Mouse (Mus musculus): ENCODE measurements at regions not wholly inside any gene's neighbourhood (a gene's known extent, or its start where the extent isn't known, plus 50 kb on each side); places are given as distances from the start of the nearest gene placed in this dataset.

DNA sequence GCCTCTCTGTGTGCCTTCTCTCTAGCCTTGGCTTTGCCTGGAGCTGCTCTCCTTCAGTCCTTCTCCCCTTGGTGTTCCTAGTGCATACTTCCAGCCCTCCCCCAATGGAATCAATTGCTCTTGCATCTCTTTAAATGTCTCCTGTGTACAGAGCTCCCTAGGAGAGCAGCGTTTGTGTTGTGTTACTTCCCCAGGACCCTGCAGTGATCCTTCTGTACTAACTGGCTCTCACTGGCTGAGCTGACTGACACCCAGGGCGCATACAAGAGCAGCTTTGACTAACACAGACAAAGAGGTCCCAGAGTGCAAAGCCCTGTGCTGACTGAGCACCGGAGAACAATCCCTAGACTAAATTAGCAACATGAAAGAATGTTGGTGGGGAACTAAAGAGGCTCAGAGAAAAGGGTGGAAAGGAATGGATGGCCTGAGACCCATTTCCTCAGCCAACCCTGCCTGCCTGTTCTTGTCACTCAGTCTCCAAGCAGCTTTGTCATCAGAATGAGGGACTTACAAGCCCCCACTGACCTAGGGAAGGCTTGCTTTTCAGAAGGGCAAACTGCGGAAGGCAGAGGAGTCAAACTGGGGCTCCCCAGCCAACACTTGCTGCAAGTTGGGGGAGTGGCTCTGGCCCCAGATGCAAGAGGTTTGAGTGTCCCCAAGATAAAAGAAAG lies 476.4 kb upstream of the Tmem132c start:
- DNase-seq: no peak

DNA sequence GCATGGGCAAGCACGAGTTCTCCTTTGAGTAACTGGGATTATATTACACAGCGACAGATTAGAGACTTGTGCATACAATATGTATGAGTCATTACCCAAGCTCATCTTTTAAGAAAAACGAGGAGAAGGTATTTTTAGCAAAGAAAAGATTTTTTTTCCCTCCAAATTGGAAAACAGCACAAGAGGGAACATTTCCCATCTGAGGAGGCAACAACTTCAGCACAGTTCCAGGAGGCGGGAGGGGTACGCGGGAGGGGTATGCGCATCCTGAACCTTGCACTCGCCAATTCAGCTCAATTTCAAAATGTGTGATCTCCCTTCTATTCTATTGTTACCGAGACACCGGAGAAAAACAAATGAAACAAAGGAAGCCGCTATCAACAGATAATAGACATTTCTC lies 472.6 kb upstream of the Tmem132c start:
- no peak for DNase-seq

DNA sequence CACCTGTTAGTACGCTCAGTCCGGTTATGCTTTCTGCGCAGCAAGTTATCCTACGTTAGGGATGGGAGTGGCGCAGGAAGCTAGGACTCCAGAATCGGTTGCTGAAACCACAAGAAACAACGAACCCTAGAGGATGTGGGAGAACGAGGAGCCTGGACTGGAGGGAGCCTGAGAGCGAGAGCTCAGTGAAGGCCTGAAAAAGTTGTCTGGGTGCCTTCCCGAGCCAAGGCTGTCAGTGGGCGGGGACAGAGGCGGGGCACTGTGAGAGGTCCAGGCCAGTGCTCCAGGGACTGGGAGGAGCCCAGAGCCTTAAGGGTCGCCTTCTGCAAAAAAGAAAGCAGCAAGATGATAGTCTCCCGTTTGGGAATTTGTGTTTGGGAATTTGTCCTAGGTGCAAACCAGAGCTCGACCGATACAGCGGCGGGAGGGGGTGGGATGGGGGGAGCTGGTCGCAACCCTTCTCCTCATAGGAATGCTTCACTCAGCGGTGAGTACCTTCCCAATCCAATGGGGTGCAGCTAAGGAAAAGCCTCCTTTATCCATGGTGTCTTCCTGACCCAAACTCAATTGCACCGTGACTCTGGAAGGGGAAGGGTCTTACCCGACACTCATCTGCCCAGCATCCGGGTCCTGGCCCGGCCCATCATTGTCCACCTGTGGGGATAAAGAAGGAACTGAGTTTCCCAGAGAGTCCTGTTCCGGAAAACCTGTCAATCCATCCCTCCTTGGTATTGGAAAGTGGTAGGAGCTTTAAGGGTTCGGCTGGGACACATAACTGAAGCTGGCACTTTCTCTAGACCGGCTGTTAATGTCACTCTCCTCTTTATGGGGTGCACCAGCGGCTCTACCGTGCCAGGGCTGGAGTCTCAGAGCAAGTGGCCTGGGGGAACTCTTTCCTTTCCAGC lies 453.6 kb upstream of the Tmem132c start:
- no peak for DNase-seq

DNA sequence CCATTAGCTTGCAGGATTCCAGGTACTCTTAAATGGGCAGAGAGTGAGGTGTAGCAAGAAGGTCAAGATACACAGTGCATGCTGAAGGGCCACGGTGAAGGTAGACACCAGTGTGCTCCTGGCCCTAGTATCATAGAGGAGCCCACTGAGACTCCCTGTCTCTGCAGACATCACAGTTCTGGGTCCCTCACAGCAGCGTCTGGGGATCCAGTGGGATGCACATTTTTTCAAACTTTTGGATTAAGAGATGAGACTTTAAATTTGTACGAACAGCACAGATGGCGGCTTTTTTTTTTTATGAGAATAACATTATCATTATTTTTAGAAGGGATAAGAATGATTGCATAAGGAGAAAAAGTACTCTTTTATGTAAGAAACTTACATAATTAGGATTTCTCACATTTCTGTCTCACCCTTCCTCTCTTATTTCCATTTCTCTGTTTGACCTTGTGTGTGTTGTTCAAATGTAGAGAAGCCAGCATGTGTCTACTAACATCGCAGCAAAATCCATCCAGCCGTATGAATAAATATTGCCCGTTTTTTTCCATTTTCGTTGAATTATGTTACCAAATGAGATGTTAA lies 441.8 kb upstream of the Tmem132c start:
- no peak for DNase-seq

DNA sequence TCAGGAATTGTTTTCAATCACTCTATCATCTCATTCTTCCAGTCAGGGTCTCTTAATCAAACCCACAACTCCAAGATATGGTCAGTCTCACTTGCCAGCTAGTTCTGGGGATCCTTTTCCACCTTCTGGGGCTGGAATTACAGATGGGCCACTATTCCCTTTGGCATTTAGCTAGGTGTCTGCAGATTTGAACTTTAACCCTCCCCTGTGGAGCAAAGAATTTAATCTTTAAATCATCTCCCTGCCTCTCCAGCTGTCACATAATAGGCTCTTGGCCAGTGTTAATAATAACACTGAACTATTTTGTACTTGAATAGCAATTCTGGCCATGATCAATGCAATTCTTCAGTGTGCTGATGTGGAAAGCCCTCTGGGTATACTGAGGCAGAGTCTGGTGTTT lies 435.0 kb upstream of the Tmem132c start:
- DNase-seq: no peak

DNA sequence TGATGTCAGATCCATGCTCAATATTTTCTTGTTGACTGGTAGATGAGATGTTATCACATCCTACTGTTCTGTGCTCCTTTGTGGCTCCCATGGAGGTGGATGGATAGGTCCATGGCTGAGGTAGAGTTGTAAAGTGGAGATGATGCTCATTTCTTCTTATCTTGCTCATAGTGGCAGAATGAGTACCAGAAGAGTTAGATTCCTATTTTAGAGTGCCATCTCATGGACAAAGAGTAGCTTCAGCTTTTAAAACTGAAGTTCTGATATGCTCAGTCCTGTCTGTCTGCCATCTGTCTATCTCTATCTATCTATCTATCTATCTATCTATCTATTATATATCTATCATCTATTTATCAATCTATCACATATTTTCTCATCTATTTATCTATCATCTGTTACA lies 425.5 kb upstream of the Tmem132c start:
- no peak for DNase-seq

DNA sequence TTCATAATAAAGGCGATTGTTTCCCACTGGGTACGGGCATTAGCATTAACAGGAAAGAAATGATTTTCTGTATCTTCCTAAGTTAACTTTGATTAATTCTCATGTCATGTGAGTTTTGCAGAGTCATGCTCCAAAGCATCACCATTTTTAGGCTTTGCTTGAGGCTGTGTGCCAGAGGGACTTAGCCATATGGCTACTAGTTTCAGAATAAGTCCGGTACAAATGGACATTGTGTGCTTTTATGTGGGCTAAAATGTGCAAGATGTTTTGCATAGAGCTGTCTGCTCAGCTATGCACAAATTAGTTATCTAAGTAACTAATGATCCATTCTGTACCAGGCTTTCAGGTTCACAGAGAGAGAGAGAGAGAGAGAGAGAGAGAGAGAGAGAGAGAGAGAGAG lies 406.2 kb upstream of the Tmem132c start:
- DNase-seq: no peak

DNA sequence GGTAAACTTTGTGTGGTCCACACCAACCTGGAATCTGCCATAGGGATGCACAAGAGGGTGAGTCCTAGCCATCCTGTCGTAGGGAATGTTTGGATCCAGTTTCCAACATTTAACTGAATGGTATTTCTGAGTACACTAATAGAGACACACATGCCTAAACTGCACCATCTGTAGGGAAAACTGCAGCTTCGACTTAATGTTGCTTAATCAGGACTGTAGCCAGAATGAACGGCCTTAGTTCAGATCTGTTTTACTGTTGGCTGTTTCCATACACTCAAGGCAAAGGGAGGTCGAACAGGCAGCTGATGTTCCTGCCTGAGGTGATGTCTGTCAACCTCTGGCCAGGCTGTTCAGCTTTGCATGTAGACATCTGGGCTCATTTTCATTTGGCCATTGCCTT lies 399.0 kb upstream of the Tmem132c start:
- DNase-seq: no peak

DNA sequence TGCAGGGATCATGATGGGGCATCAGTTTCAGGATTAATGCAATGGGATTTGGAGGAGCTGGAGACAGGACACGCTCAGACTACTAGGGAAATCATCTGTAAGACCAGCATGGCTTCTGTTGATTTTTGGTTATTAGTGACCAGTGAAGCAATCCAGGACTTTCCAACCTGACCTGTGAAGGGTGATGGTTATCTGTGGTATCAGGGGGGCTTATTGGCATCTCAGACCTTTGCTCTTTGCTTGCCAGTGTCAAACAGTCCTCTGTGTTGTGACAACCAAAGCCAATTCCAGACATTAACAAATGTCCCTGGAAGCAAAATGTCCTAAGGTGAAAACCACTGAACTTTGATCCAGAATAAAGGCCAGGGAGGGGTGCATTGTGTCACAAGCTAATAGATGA lies 379.5 kb upstream of the Tmem132c start:
- DNase-seq: no peak

DNA sequence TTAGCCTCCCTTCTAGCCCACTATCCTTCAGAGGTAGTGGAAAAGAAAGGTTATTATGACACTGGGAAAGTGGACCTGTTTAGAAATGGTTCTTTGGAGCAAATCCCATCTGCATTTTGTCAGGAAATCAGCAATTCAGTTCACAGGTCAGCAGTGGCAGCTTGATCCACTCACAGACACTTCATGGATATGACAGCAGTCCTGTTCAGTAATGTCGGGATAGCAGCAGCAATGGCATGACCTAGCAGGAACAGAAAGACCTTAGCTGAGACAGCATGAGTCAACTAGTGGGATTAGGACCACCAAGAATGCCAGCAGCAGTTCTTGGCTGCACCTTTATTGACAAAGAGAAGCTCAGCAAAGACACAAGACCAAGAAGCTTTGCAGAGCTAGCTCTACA lies 365.8 kb upstream of the Tmem132c start:
- no peak for DNase-seq

DNA sequence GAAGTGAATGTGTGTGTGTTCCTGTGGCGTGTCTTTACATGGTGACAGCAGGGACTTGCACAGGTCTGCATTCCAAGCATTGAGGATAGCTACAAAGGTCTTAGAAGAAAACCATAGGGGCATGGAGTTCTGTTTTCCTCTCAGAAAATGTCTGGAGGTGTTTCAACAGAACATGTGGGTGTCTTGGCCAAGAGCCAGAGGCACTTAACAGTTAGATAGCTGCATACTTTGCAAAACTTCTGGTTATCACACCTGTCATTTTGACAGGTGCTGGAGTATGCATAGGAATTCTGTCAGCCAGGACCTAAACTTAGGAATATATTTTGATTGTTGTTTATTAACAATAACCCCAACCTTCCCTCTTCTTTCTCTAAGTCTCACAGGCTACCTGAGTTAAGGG lies 350.9 kb upstream of the Tmem132c start:
- DNase-seq: no peak

DNA sequence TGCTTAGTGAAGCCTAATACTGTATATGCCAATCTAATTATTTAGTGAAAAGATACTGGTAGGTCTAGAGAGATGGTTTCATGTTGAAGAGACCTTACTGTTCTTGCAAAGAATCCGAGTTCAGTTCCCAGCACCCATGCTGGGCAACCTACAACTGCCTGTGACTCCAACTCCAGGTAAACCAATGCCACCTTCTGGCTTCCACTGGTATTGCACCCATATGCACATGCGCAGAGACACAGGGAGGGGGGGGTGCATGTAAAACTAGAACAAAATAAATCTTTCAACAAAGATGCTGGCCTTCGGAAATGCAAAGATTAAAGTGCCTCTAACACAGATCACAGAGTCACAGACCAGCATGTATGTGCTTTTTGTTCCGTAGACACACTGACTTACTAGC lies 348.5 kb upstream of the Tmem132c start:
- no peak for DNase-seq

DNA sequence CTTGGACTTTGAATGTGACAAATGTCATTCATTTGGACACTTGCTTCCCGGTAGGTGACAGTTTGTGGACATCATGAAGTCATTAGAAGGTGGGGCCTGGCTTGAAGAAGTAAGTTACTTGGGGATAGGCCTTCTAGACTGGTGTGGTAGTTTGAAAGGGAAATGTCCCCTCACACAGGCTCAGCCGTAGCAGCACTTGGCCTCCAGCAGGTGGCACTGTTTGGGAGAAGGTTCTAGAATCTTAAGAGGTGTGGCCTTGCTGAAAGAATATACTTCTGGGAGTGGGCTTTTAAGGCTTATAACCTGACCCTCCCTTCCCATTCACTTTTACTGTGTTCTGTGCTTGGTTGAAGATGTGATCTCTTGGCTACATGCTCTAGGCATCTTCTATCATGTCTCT lies 331.5 kb upstream of the Tmem132c start:
- no peak for DNase-seq

DNA sequence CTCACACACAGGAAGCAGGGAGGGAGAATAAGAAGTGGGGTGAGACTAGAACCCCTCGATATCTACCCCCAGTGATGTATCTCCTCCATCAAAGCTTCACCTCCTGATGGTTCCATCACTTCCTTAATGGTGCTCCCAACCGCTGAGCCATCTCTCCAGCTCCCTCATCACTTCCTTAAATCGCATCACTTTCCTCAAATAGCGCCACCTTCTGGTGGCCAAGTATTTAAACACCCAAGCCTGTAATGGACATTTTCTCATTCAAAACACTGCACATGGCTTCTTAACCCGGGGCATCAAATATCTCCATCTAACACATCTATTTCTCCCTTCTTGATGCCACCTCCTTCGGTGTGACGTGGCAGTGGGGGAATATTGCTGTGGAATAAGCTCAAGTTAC lies 324.3 kb upstream of the Tmem132c start:
- no peak for DNase-seq

DNA sequence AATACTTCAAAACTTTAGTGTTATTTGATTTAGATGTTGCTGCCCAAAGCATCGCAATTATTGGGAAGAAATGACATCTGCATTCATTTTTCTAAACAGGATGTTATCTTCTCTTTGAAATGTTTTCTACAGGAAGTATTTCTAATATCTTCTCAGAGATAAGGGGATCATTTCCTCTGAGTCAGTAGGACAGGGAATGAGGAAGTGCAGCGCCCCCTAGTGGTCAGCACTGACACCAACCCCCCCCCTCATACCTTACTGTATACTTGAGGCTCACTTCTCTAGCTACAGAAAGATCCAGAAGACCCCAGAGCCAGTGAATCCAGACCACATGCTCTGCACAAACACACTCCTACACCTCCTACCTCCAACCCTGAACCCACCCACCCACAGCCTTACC lies 308.1 kb upstream of the Tmem132c start:
- DNase-seq: no peak

DNA sequence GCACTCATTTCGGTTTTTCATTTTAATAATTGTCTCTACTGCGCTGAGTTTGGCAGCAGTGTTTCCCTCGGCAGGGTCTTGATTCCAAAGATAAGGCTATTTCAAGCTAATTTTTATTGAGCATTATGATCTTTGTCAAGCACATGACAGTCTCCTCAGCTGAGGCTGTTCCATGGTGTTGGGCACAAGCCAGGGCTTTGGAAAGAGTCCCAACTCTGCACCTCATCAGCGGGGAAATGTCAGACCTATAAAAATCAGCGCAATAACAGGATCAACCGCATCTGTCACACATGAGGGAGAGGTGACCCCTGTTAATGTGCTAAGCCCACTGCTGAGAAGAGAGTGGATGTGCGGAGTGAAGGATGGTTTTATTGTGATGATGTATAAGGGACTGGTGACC lies 296.7 kb upstream of the Tmem132c start:
- no peak for DNase-seq

DNA sequence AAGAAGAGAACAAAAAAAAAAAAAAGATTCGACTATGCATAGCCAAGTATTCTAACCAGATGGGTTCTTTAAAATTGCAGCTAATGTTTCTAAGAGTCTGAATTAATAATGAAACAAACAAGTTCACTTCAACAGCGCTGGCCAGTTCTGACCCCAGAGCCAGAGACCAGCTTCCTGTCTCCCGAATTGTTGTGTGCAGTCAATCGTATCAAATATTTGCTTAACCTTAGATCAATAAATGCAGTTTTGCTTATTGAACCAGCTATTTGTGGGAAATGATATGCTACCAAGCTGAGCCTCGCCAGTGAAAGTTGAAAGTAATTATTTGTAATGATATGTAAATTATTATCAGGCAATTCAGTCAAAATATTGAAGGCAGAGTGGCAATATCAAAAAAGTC lies 287.4 kb upstream of the Tmem132c start:
- no peak for DNase-seq

DNA sequence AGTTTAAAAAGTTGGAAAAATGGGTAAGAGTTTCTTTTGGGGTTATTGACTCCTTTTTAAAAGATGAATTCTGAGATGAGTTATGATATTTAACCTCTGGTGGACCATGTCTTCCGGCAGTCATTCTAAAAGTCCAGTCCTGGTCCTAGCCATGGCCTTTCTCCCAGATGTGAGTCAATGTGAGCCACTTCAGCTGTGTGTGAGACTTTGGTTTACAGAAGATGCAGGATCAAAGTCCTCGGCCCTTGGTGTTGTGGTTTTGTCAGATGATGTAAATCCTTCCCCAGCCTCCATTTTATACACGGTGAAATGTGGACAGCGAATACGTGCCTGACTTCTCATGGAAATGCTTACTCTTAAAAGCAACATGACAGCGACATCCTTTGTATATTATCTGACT lies 287.0 kb upstream of the Tmem132c start:
- DNase-seq: no peak

DNA sequence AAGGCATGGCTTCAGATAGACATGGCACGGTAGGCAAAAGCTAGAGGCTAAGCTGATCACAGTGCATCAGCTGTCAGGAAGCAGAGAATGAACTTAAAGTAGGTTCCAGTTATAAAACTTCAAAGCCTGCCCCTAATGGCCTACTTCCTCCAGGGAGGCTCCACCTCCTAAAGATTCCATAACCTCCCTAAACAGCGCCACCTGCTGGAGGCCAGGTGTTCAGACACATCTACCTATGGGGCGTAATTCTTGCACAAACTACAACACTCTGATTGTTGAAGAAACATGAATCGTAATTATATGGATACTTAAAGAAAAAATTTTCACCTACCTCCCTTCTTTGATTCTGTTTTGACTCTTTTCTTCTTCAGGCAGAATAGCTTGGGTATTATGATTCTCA lies 277.0 kb upstream of the Tmem132c start:
- no peak for DNase-seq

DNA sequence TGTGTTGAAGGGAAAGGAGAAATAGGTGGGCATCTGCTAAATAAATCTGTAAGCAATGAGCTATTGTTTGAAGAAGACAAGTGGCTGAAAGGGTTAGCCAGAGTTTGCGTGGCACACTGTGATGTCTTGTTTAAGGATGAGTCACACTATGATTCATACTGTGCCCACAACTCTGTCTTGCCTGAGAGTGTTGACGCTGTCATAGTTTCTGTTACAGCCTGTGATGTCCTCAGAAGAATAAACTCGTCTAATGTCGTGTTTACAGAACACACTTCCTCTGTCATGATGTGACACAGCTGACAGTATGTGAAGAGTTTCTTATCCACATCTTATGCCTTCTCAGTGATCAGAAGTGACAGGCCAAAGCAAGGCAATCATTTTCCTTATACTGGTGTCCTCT lies 274.5 kb upstream of the Tmem132c start:
- no peak for DNase-seq

DNA sequence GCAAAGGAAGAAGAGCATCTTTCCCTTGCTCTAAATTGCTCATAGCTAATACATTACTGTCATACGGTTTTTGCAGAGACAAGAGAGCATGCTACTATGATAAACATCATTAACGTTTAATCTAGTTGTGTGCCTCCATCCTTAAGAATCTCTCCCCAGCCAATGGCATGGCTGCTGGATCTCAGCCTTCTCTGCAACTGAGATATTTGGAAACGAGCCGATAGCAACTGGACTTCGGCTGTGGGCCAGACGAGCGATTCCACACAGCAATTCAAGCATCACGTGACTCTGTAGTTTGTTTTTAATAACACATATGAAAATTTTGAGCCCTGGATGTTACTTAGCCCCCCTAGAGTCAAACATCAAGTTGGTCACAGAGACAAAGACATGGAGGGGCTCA lies 272.2 kb upstream of the Tmem132c start:
- DNase-seq: no peak

DNA sequence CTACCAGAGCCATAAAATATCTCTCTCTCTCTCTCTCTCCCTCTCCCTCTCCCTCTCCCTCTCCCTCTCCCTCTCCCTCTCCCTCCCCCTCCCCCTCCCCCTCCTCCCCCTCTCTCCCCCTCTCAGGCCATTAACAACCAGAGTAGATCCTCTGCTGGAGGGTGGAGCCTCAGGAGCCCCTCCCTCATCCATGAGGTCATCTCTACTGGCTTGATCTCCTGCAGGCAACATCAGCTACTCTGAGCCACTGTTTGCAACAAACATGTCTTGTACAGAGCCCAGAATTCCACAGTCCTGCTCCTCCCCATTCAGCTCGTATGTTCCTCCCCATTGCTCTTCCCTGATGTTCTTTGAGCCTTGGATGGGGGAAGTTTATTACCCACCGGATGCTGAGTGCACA lies 270.3 kb upstream of the Tmem132c start:
- DNase-seq: no peak

DNA sequence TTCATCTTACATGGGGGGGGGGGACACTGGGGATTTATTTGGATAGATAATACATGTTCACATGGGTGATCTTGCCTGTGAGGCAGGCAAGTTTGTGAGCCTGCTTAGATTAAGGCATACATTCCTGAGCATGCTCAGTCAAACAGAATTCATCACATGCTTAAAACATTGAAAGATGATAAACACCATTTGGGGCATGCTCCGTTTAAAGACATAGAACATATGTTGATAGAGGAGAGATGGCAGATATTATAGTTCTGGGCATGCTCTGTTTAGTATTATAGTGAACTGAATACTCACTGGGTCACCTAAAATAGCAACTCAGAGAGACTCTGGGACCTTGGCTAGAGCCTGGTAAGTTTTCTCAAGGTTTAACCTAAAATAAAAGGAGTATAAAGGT lies 269.6 kb upstream of the Tmem132c start:
- no peak for DNase-seq

DNA sequence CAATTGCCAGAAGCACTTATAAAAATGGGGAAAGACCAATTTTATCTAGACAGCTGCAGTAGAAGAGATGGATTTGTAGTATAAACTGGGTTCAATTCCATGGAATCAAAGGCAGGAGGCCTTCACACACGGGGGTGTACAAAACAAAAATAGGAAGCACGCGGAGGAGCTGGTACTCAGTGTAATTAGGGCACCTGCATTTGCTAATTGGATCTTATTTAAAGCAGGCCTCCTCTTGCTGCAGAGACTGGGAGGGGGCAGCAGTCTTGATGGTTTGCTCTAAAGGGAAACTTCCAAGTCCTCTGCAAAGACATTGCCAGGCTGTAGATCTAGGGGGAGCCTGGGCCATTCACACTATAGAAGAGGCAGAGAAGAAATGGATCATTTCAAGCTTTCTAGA lies 268.2 kb upstream of the Tmem132c start:
- no peak for DNase-seq

Measured in cerebellum, adult 11 months (tissue).